Mouse (Mus musculus) T-helper 2 cell (primary cell): ENCODE measurements around the gene Cldn34b3.
"Not testable (repeated sequence)": the region's sequence is repeated elsewhere in the genome, so short reads cannot be mapped to it uniquely, and the experiment has no call there.

ENCODE experiments used
- in situ Hi-C: fragments of 300-600 bp; cut with MboI, MseI; formaldehyde crosslinking; loops from one replicate; pipeline ENCODE4 v1.15.1; 2025; ENCODE audit warnings: high pct_unique_total_duplicates

The Cldn34b3 gene

DNA sequence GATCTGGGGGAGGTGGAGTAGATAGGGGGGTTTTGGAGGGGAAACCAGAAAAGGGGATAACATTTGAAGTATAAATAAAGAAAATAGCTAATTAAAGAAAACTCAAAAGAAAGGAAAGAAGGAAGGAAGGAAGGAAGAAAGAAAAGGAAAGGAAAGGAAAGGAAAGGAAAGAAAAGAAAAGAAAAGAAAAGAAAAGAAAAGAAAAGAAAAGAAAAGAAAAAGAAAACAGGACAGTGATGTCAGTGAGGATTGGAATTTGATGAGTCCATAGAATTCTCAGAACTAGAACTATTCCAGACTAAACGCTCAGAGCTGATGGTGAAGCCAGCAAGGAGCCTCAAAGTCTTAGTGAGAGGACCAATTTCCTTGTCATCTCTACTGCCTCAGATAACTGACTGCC, at the start of gene Cldn34b3:
Gene Cldn34b3 (plus strand): TSS at position 301 of the 400 bp plus-strand sequence.
- in situ Hi-C loops: not testable (repeated sequence)
